Mouse (Mus musculus) stomach, postnatal 0 days (tissue): Measurements from ENCODE around the gene Acadl.

ENCODE experiments used
- CTCF ChIP-seq: IDR thresholded peaks from 2 replicates; pipeline ENCODE4 v1.5.1; 2016; ENCODE audit warnings: antibody characterized with exemption, low read depth, mild to moderate bottlenecking, moderate library complexity
- EP300 ChIP-seq: optimal IDR thresholded peaks from 2 replicates; pipeline ENCODE3; 2016; ENCODE audit warnings: antibody characterized with exemption

DNA sequence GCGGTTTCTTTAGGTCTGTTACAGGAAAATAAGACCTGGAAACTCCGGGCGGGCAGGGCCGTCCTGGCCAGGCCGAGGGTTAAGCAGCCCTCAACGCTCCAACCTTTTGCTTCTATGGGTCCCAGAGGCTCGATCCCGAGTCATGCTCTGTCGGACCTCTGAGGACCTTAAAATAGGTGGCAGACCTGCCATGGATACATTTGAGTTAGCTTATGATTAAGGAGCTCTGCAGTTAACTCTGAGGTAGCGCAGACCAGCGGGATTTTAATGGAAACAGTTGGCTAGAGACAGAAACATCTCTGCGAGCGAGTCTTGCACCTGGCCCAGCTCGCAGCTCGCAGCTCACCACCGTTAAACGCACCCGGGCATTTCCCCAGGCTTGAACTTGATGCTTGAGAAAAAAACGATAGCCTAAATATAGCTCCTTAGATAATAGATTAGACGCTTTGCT, 45.2 kb downstream of the Acadl start:
- TF ChIP-seq CTCF: no peak
- no peak for TF ChIP-seq EP300
